Mouse (Mus musculus) frontal cortex, adult 2 months (tissue): ENCODE data around the gene Unc5cl. TPM values are rescaled to one million over a fixed set of nuclear protein-coding genes. Genes with fewer than 3 reads are reported as not detected.
A peak's percentile ranks its signal among the peaks of the same experiment; 100 is the strongest.

ENCODE experiments used
- DNase-seq, 2 experiments: peaks; one replicate each; pipeline ENCODE4 v3.0.0; 2022; ENCODE audit warnings: low spot score in 1 of 2; ENCODE audit errors: extremely low spot score in 1 of 2
- polyA plus RNA-seq: library from polyadenylated mRNA; depleted of rRNA; stranded (reverse); fragments of >200 nt; gene quantifications from 2 replicates; pipeline ENCODE4 v1.2.3, GENCODE M21; 2012; rRNA removed

Gene Unc5cl
- 0.08 TPM in 1 of 2 replicates, not detected in the other for polyA plus RNA-seq

GRCm38 (mm10) chr17:48454688-48455087 lies at the start of gene Unc5cl:
Unc5cl (plus strand) TSS chr17:48454901.
- no peak for DNase-seq

- peak; percentile 45 to 49 for DNase-seq
Measured at GRCm38 (mm10) chr17:48407154-48407553, 47.5 kb upstream of the Unc5cl start.

- DNase-seq: no peak
Measured at GRCm38 (mm10) chr17:48407910-48408525, 46.7 kb upstream of the Unc5cl start.

- DNase-seq: peak; percentile 25 to 67
Measured at GRCm38 (mm10) chr17:48408526-48409291, 46.0 kb upstream of the Unc5cl start.

GRCm38 (mm10) chr17:48409380-48410298 lies 45.1 kb upstream of the Unc5cl start, which contains the start of the genes Nfya and Oard1:
Nfya (minus strand) TSS chr17:48409906.
Oard1 (plus strand) TSS chr17:48410014.
- DNase-seq: peak; percentile 99 to 100

- no peak for DNase-seq
Measured at GRCm38 (mm10) chr17:48410299-48410785, 44.4 kb upstream of the Unc5cl start.

- no peak for DNase-seq
Measured at GRCm38 (mm10) chr17:48411241-48411640, 43.5 kb upstream of the Unc5cl start.

GRCm38 (mm10) chr17:48416011-48416410 lies 38.7 kb upstream of the Unc5cl start:
- DNase-seq: no peak

GRCm38 (mm10) chr17:48416425-48417195 lies 38.1 kb upstream of the Unc5cl start:
- peak in 1 of 2 experiments; percentile 77 for DNase-seq

- DNase-seq: no peak
Measured at GRCm38 (mm10) chr17:48417521-48417920, 37.2 kb upstream of the Unc5cl start.

- no peak for DNase-seq
Measured at GRCm38 (mm10) chr17:48418174-48418573, 36.5 kb upstream of the Unc5cl start.

GRCm38 (mm10) chr17:48418781-48419180 lies 35.9 kb upstream of the Unc5cl start:
- DNase-seq: no peak

GRCm38 (mm10) chr17:48419571-48419970 lies 35.1 kb upstream of the Unc5cl start:
- DNase-seq: no peak

- no peak for DNase-seq
Measured at GRCm38 (mm10) chr17:48424237-48424636, 30.5 kb upstream of the Unc5cl start.

GRCm38 (mm10) chr17:48425823-48426612 lies 28.7 kb upstream of the Unc5cl start:
- DNase-seq: no peak

GRCm38 (mm10) chr17:48426991-48427750 lies 27.5 kb upstream of the Unc5cl start:
- no peak for DNase-seq

- DNase-seq: no peak
Measured at GRCm38 (mm10) chr17:48427852-48428530, 26.7 kb upstream of the Unc5cl start.

GRCm38 (mm10) chr17:48430394-48430793 lies 24.3 kb upstream of the Unc5cl start:
- no peak for DNase-seq
